Mouse (Mus musculus): ENCODE results near the gene Efcab12. TPM values are rescaled to one million over a fixed set of nuclear protein-coding genes. Genes with fewer than 3 reads are reported as not detected.

Gene Efcab12
- polyA plus RNA-seq, 1 experiment from 2014 or later, result 1.4 TPM

- Histone ChIP-seq H3K36me3 (ENCODE audit: control insufficient read depth, insufficient read depth, low read length) (no peaks in the 10 kb centered on the region), H3K27me3 (replicated peaks; ENCODE audit: control insufficient read depth, insufficient read depth, low read length) (no peaks in the 10 kb centered on the region), H3K4me3 (ENCODE audit: low read depth, low read length) (no peak overlapping the region), H3K4me1 (ENCODE audit: control insufficient read depth, insufficient read depth, low read length) (0 out of 2 replicates have a peak, but pooled peaks cover 2% of the 10 kb centered on the region), H3K9ac (ENCODE audit: low read length) (no peak overlapping the region), H3K4me2 (ENCODE audit: low read length) (no peak overlapping the region), H3K27ac (ENCODE audit: low read depth, low read length) (no peak overlapping the region), H3K9me3 (replicated peaks; ENCODE audit: control insufficient read depth, low read length) (no peaks in the 10 kb centered on the region)
- no peak for ATAC-seq
- WGBS, result 59% methylated on average over 9 of the region's 9 CpGs
- no peak for DNase-seq (ENCODE audit: low spot score)
These were observed 70.9 kb downstream of the Efcab12 start for GRCm38 (mm10) chr6:115767357-115767756.

- H3K9me3 ChIP-seq (replicated peaks; ENCODE audit: control insufficient read depth, low read length), result no peaks in the 10 kb centered on the region
- 0 out of 2 replicates have a peak, but pooled peaks cover 4% of the 10 kb centered on the region for H3K4me1 ChIP-seq (ENCODE audit: control insufficient read depth, insufficient read depth, low read length)
- H3K27ac ChIP-seq (ENCODE audit: low read depth, low read length), result peak overlapping the region; percentile 68
- H3K4me3 ChIP-seq (ENCODE audit: low read depth, low read length), result no peak overlapping the region
- H3K36me3 ChIP-seq (ENCODE audit: control insufficient read depth, insufficient read depth, low read length), result no peaks in the 10 kb centered on the region
- WGBS, result 6% methylated on average over 7 of the region's 7 CpGs
- H3K4me2 ChIP-seq (ENCODE audit: low read length), result peak overlapping the region; percentile 16; the same call in 1 of the 2 replicates
- ATAC-seq (peak; percentile 91), DNase-seq (ENCODE audit: low spot score) (peak; percentile 89)
- H3K9ac ChIP-seq (ENCODE audit: low read length), result peak overlapping the region; percentile 35; the same call in 1 of the 2 replicates
- no peaks in the 10 kb centered on the region for H3K27me3 ChIP-seq (replicated peaks; ENCODE audit: control insufficient read depth, insufficient read depth, low read length)
These were observed 74.0 kb downstream of the Efcab12 start for GRCm38 (mm10) chr6:115764179-115764578.

- Histone ChIP-seq H3K36me3 (ENCODE audit: control insufficient read depth, insufficient read depth, low read length) (no peaks in the 10 kb centered on the region), H3K4me3 (ENCODE audit: low read depth, low read length) (no peak within 1 kb of the TSS), H3K27me3 (replicated peaks; ENCODE audit: control insufficient read depth, insufficient read depth, low read length) (no peaks in the 10 kb centered on the region), H3K27ac (ENCODE audit: low read depth, low read length) (no peak within 1 kb of the TSS), H3K4me2 (ENCODE audit: low read length) (no peak within 1 kb of the TSS), H3K9ac (ENCODE audit: low read length) (no peak within 1 kb of the TSS), H3K4me1 (ENCODE audit: control insufficient read depth, insufficient read depth, low read length) (0 out of 2 replicates have a peak, but pooled peaks cover 4% of the 10 kb centered on the region), H3K9me3 (replicated peaks; ENCODE audit: control insufficient read depth, low read length) (no peaks in the 10 kb centered on the region)
- under 1% methylated on average over 9 of the region's 9 CpGs for WGBS
- no peak for DNase-seq (ENCODE audit: low spot score)
- no peak for ATAC-seq
These were observed 76.0 kb downstream of the Efcab12 start, which contains the start of gene Tmem40 for GRCm38 (mm10) chr6:115761995-115762756. TSS of gene Tmem40 (minus strand) at chr6:115762410.

GRCm38 (mm10) chr6:115760982-115761381, 77.2 kb downstream of the Efcab12 start:
- ATAC-seq (no peak), DNase-seq (ENCODE audit: low spot score) (no peak)
- no peak overlapping the region for H3K4me2 ChIP-seq (ENCODE audit: low read length)
- H3K4me3 ChIP-seq (ENCODE audit: low read depth, low read length), result no peak overlapping the region
- no peaks in the 10 kb centered on the region for H3K36me3 ChIP-seq (ENCODE audit: control insufficient read depth, insufficient read depth, low read length)
- H3K4me1 ChIP-seq (ENCODE audit: control insufficient read depth, insufficient read depth, low read length), result 0 out of 2 replicates have a peak, but pooled peaks cover 4% of the 10 kb centered on the region
- H3K27ac ChIP-seq (ENCODE audit: low read depth, low read length), result no peak overlapping the region
- no peak overlapping the region for H3K9ac ChIP-seq (ENCODE audit: low read length)
- WGBS, result 55% methylated on average over 4 of the region's 4 CpGs
- H3K9me3 ChIP-seq (replicated peaks; ENCODE audit: control insufficient read depth, low read length), result no peaks in the 10 kb centered on the region
- H3K27me3 ChIP-seq (replicated peaks; ENCODE audit: control insufficient read depth, insufficient read depth, low read length), result no peaks in the 10 kb centered on the region

Small RNAs within 50 kb of the gene (microRNA-seq; reads per million reads assigned to microRNA genes)
- gene Mir7660, result not detected

Other genes starting within 250 kb of the Efcab12 start
- 0.14 and 0.30 TPM in 2 replicates for gene Mkrn2os, start 245.8 kb downstream of the Efcab12 start, polyA plus RNA-seq (2014; fragmentation: Nextera tagmentation; extraction: Ambion mirVana)
- 44.0 and 47.2 TPM in 2 replicates for gene Mkrn2, start 236.5 kb downstream of the Efcab12 start, polyA plus RNA-seq (2014; fragmentation: Nextera tagmentation; extraction: Ambion mirVana)
- 150 and 158 TPM in 2 replicates for gene Raf1, start 161.8 kb downstream of the Efcab12 start, polyA plus RNA-seq (2014; fragmentation: Nextera tagmentation; extraction: Ambion mirVana)
- gene Tmem40, start 76.0 kb downstream of the Efcab12 start, polyA plus RNA-seq (2014; fragmentation: Nextera tagmentation; extraction: Ambion mirVana), result 0.56 and 0.90 TPM in 2 replicates
- 14.4 and 17.1 TPM in 2 replicates for gene Cand2, start 63.9 kb downstream of the Efcab12 start, polyA plus RNA-seq (2014; fragmentation: Nextera tagmentation; extraction: Ambion mirVana)
- gene Rpl32, start 29.7 kb downstream of the Efcab12 start, polyA plus RNA-seq (2014; fragmentation: Nextera tagmentation; extraction: Ambion mirVana), result 1,359 and 1,743 TPM in 2 replicates
- gene Mbd4, start 15.0 kb upstream of the Efcab12 start, polyA plus RNA-seq (2014; fragmentation: Nextera tagmentation; extraction: Ambion mirVana), result 9.3 and 11.3 TPM in 2 replicates
- gene Ift122, start 15.1 kb upstream of the Efcab12 start, polyA plus RNA-seq (2014; fragmentation: Nextera tagmentation; extraction: Ambion mirVana), result 16.9 and 23.2 TPM in 2 replicates
- 0.19 and 0.30 TPM in 2 replicates for gene Rho, start 93.3 kb upstream of the Efcab12 start, polyA plus RNA-seq (2014; fragmentation: Nextera tagmentation; extraction: Ambion mirVana)
- not detected in 2 replicates for gene H1foo, start 106.5 kb upstream of the Efcab12 start, polyA plus RNA-seq (2014; fragmentation: Nextera tagmentation; extraction: Ambion mirVana)
- gene Plxnd1, start 156.6 kb upstream of the Efcab12 start, polyA plus RNA-seq (2014; fragmentation: Nextera tagmentation; extraction: Ambion mirVana), result 15.3 and 19.6 TPM in 2 replicates

Measured in forebrain, embryonic 14.5 days (tissue).